Mouse (Mus musculus) kidney, postnatal 36 days (tissue): ENCODE results near the gene Hdgfl2.

Experiments
- DNase-seq, 2 experiments: peaks; one replicate each; pipeline ENCODE4 v3.0.0; 2021 to 2022; ENCODE audit warnings: mixed read lengths in 2 of 2

Gene Hdgfl2

DNA sequence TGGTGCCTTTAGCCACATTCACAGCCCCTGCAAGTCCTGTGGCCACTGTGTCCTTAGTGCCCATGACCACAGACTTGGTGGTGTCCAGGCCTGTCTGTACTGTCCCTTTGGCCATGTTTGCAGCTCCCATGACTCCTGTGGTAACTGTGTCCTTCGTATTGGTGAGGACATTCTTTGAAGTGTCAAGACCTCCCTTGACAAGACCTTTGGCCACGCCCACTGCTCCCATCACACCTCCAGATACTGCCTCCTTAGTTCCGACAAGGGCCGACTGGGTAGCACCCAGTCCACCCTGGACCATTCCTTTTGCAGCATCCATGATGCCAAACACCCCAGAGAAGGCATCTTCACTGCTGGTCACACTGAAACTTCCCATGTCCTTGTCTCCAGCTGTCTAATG is 27.5 kb downstream of the Hdgfl2 start:
- DNase-seq = no peak

DNA sequence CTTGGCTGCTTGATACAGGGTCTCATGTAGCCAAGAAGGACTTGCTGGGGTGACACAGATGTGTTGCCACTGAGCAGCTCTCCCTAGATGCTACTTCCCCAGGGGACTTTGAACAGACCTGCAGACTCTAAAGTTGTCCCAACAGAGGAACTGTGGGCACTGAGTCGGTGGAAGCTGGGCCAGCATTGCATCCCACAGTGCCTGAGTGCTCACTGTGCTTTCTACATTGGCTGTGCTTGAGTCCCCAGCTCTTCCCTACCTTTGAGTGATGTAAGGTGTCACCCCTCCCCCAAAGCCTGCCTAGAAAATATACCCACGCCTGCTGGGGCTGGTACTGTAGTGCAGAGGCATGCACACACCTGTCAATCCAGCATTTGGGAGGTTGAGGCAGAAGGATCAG is 28.3 kb downstream of the Hdgfl2 start:
- no peak for DNase-seq

DNA sequence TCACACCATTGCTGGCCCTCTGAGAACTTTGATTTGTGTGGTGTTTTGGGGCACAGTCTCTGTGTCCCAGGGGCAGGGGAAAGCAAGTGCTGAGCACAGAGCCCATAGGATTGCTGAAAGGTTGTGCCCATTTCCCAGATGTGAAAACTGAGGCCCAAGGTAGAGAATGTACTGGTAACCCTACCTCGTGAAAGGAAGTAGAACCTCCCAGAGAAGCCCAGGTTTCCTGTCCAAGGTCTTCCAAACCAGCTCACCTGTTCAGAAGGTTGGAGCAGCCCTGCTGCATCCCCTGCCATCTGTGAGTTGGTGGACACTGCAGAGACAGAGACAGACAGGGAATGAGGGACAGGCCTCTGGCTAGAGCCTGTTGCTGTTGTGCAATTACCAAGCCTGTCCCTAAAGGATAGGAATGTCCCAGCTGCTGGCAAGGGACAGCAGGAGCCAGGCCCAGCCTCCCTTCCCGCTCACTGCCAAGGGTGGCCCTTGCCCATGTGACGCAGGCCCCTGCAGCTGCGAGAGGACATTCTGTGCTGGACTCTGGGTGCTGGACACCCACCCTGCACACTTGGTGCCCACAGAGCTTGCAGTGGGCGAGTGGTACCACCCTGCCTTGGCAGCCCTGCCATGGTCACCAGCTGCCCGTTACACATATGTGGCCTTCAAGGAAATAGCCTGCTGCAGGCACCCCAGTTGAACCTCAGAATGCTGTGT is 29.1 kb downstream of the Hdgfl2 start:
- DNase-seq = peak in 1 of 2 experiments; percentile 39

DNA sequence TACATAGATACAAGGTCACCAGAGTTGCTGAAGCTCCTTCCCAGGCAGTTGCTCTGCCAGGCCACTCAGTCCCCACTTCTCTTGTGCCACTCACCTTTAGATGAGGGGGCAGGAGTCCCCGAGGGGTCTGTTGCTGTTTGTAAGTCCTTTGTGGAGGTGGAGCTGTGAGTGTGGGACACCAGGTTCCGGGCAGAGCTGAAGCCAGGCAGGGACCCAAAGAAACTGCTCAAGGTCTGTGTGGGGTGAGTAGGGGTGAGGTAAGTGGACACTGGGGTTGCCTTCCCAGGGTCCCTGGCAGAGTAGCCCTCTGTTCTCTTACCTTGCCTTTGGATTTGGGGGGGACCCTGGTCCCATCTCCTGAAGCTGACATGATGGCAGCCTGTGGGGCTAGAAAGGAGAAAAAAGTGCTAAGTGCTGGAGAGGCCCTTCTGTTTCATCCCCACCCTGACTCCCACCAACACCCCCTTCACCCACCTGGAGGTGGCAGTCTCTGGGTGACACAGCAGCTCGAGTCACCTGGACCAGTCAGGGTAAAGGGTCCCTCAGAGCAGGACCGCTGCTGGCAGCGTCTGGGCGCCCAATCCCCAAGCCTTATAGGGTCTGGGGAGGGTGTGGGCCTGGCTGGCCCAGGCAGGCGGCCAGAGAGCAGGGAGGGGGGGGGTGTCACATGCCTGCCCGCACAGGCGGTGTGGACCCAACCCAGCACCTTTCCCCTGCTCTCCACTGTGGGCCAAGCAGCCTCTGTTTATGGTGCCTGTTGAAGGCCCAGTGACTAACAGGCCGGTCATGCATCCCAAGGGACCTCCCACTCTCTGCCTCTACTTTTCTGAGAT is 30.0 kb downstream of the Hdgfl2 start, which contains the start of gene Plin4:
TSS of gene Plin4 (minus strand) at position 585 of the 833 bp plus-strand sequence.
- no peak for DNase-seq

DNA sequence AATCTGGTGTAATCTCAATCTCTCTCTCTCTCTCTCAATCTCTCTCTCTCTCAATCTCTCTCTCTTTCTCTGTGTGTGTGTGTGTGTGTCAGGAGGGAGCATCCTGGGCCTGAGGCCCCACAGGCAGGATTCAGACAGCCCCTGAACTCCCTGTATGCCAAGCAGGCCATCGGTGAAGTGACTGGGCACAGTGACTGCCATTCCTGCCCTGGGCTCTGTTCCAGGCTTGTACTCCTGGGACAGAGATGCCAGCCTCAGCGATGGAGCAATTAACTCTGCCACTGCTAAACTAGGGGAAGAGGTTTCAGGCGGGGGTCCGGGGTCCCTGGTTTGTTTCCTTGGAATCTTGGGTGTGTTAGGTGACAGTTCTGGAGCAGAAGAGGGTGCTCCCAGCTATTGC is 31.1 kb downstream of the Hdgfl2 start:
- DNase-seq = no peak

DNA sequence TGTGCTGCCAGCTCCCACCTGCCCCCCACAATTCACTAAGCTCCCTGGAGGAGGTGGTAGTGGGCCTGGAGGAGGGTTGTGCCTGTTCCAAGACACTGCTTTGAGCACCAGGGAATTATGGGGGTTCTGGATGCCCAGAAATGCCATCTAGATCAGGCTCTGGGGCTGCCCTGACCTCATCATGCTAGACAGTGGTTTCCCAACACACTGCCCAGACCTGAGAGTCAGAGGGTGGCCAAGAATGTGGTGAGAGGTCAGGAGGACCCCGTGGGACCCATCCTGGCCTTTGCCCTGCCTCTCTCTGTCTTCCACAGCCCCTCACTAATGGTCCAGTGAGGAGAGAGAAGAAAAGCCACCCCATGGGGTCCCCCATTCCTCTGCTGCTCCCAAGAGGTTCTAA is 31.6 kb downstream of the Hdgfl2 start:
- DNase-seq = no peak

DNA sequence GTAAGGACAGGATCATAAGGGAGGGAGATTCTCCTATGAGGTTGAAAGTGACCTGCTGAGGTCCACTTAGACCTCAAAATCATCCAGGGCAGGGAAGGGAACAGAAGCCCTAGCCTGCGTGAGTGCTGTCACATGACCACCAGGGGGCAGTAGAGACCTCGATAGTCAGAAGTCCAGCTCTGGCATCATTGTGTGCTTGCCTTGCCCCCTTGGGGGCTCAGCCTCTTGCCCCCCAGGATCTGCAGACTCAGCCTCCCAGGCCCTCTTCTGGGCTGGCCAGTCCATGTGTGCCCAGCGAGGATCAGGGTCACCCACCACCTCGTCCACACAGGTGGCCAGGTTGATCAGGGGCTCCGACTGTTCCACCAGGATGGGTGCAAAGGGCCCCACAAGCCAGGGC is 32.4 kb downstream of the Hdgfl2 start:
- peak; percentile 66 to 82 for DNase-seq

DNA sequence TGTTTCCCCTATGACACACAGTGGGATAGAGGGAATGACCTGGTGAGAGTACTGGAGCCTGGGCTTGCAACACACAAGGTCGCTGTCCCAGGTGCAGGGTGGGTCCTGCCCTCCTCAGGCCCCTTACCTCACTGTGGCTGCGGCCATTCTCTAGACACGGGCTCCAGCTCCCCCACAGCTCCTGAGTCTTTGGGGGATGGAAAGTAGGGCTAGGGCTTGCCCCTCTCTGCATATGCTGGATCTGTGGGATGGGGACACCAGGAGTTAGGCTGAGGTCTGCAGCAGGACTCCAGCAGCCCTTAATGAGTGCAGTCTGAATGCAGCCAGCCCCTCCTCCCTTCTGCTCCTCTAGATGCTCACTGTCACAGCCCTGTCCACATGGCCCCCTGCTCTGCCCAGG is 33.3 kb downstream of the Hdgfl2 start:
- DNase-seq = no peak

DNA sequence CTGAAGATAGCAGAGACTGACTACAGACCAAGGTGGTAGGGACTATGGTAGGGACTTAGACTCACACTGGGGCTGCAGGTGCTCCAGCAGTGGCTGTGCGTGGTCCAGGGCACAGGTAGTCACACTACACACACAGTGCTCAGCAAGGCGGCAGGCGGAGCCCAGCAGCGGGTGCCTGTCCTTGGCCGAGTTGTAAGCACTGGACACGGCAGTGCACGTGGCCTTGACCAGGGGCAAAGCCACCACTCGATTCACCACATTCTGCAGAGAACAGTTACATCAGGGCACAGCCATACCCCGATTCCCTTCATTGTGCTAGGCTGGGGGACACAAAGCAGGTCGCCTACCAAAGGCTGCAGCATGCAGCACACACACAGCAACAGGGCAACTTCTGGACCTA is 36.8 kb downstream of the Hdgfl2 start:
- DNase-seq = no peak

DNA sequence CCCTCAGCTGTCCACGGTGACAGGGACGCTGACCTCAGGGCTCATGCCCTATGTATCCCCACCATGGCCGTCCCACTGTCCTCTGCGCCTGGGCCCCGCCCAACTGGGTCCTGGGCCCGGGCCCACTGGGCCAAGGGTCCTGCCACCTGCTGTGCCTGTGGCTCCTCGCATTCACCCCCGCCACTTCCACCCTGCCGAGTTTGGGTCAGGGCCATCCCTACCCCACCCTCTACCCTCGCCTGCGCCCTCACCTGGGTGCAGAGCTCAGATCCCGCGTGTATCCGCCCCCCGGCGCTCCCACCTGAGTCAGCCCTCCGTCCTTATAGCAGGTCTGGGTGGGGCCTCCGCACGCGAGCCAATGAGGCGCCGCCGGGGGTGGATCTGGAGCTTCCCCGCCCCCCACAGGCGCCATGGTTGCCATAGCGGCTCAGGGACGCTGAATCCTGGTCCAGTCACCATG is 37.8 kb downstream of the Hdgfl2 start, which contains the start of gene Plin5:
TSS of gene Plin5 (minus strand) at position 346 of the 460 bp plus-strand sequence.
- peak; percentile 88 to 92 for DNase-seq

DNA sequence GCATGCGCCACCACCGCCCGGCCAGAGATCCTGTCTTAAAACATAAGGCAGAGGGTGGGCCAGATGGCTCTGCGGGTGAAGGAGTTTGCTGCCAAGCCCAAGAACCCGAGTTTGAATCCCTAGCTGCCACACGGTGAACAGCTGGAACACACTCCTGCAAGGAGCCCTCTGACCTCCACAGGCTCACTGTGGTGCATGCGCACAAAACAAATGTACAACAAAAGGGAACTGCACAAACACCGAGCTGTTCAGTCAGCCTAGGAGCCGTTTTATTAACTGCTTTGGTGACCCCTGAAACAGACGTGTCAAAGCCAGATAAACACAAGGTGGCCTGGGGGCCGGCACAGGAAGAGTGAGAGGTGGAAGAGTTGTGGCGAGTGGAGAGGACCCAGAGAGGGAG is 40.0 kb downstream of the Hdgfl2 start:
- no peak for DNase-seq

DNA sequence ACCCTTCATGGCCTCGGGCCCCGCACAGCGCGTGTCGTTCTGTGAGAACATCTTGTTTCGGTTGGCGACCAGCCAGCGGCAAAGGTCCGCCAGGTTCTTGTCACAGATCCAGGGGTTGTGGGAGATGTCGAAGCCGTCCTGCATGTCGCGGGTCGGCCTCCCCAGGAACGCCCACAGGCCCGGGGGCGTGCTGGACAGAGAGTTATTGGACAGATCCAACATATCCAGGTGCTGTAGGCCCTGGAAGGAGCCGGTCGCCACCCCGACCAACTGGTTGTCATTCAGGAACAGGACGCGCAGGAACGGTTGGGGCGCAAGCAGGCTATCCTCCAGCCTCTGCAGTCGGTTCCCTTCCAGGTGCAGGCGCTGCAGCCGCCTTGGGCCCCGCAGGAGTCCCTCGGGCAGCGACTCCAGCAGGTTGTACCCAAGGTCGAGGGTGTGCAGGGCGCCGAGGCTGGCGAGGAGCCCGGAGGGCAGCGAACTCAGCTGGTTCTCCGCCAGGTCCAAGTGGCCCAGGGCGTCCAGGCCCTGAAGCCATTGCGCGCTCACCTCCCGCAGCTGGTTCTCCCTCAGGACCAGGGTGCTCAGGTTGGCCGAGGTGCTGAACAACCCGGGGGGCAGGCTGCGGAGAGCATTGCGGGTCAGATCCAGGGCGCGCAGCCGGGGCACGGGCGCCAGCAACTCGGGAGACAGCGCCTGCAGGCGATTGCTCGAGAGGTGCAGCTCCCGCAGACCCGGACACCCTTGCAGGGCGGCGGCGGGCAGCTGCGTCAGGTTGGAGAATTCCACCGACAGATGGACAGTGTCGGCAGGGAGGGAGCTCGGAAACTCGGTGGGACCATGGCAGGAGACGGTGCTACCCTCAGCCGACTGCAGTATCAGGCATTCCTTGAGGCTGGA is 40.8 kb downstream of the Hdgfl2 start:
- DNase-seq = peak; percentile 86 to 90

DNA sequence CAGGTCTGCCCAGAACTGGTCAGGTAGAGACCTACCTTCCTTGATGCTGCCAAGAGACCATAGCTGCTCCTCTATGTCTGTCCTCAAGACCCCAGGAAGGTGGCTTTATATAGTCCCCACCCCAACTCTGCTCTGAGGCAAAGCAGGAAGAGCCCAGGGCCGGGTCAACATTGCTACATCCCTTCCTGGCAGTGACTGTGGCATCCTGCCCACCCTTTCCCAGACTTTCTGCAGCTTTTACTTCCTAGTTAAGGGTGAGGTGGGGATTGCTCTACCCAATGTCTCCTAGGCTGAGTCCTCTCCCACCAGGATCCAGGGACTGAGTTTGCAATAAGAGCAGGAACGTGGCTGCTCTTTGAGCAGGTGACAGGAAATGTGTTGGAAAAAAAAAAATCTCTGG is 42.4 kb downstream of the Hdgfl2 start, which contains the start of gene Lrg1:
TSS of gene Lrg1 (minus strand) at position 176 of the 400 bp plus-strand sequence.
- DNase-seq = no peak

DNA sequence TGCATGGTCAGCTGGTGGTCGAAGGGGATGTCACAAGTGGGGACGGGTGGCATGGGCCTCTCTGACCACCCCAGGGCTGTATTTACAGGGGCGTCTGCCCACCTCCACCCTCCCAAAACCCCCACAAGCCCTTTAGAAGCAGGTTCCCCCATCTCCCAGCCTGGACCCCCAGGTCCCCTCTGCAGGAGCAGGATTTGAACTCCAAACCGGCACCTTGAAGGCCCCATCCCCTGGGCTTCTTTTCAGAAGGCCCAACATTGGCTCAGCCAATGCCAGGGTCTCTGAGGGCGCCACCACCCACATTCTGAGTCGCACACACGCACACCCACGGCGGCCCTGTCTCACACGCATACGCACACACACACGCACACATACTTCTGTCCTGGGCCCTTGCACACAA is 43.7 kb downstream of the Hdgfl2 start:
- DNase-seq = no peak

DNA sequence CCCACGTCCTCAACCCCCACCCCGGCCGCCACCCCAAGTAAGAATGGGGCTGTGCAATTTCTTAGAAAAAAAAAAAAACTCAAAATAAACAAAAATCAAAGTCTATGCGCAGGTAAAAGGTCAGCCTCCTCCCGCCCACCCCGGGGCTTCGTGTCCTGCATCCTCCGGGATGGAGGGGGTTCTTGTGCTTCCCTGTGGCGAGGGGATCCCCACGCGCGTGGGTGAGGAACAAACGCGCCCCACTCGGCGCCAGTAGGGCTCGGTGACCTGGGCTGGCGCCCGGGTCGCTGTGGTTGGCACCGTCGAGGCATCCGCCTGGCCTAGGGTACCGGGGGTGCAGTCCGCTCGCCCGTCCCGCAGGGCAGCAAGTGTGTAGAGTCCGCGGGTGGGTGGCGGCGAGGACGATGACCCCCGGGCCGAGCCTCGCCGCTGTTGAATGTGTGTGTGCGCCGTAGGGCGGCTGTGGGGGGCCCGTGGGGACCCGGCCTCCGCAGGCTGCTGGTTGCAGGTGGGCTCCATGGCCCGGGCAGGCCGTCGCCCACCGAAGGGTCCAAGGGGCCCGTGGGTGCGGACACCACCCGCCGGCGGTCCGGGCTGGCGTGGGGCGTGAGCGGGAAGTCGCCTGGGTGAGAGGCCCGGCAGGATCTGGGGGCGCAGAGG is 44.4 kb downstream of the Hdgfl2 start:
- DNase-seq = no peak

DNA sequence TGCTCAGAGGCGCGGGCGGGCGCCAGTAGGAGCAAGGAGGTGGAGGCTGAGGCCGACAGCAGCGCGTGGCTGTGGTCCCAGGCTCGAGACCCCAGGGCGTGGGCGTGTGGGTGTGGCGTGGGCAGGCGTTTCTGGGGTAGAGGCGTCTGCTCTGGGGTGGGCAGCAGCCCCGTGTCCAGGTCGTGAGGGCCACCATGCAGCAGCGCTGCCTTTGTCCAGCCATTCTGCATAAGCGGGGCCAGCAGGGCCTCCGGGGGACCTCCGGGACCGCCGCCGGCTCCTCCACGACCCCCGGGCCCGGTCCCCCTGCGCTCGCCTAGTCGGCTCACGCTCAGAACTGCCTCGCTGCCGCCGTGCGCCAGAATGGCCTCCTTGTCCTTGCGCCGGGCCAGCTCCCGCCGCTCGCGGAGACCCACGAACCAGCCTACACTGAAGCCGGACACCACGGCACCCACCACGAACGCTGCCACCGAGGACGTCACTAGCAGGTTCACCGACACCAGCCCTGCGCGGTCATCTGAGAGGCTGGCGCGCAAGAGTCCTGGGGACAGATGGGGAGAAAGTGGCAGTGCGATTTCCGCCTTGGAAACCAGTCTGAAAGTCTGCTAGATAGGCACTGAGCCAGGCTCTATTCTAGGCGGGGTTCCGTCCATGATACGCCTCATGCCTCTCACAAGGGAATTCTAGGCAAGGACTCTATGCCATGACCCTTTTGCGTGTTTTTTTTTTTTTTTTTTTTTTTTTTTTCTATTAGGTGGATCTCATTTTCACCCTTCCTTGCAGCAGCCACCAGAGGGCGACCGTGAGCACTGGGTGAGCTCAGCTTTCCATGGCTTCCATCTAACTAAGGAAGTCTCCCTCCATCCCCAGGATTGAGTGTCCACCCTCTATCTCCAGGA is 45.2 kb downstream of the Hdgfl2 start:
- DNase-seq = peak; percentile 49 to 88

DNA sequence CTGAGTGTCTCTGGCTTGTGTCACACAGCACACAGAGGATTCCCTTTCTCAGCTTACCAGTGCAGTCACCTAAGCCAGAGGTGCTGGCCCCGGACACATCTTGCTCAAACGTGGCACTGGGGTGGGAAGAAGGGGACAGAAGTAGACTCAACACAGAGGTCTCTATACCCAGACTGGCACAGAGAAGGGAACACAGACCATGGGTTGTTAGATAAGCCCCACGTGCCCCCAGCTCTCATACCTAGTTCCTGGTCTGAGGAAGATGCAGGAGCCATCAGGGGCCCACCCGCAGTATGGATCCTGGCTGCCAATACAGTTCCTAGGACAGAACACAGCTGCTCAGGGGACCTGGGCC is 45.8 kb downstream of the Hdgfl2 start:
- DNase-seq = no peak

DNA sequence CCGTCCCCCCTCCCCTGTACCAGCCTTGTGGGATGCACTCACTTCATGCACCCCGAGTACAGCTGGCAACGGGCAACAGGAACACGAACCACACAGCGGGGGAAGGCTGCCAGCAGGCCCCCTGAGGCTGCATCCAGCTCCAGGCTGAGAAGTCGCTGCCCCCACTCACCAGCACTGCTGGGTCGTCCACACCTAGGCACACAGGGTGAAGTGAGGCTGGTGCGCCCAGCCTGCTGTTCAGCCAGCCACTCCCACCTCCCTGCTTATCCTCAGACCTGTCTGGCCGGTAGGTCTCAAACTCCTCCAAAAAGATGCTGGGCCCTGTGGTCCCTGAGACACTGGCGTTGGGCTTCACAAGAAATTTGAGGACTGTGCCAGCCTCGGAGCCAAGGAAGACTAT is 46.7 kb downstream of the Hdgfl2 start:
- DNase-seq = no peak

DNA sequence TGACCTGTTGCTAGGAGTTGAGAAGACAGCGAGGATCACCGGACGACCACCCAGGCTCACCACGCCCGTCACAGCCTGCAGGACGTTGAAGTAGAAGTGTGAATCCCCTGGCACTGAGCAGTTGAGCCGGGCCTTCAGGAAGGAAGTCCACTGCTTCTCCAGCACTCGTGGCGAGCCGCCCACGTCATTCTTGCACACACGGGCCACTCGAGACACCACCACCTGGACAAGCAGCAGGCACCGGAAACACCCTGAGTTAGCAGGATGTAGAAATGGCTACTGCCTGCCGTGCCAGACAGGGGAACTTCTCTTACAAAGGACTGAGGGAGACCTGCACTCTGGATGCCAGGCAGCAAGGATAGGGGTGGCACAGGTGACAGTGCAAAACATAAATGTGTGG is 48.8 kb downstream of the Hdgfl2 start:
- no peak for DNase-seq

DNA sequence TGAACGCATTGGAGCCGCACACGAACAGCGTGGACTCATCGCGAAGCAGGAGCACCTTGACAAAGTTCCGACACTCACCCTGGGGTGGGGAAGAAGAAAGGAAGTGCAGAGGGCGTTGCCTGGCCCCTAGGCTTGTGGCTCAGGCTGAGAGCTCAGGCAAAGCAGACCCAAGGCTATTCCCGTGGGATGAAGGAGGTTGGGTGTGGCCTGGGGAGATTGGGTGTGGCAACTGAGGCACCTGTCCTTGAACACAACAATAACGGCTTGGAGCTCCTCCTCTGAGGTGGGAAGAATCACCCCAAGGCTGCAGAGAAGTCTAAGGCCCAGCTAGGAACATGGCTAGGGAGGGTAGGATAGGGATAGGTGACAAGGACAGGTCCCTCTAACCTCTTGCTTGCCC is 51.7 kb downstream of the Hdgfl2 start:
- DNase-seq = no peak

DNA sequence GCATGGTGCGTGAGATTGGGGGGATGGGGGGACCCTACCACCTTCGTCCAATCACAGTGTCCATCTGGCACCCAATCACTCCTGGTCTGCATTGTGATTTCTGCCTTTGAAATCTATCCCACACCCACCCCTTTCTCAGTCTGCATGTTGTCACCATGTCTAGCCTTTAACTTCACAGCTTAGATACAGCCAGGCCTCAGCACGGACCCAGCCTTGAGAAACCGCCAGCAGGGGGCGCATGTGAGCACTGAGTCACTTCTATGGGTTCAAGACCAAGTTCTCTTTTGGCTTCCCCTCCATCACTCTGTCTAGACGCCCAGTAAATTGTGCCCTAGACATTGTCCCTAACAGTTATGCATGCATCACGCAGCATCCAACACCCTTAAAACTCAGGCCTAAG is 52.4 kb downstream of the Hdgfl2 start:
- DNase-seq = peak; percentile 61 to 90
